Mouse (Mus musculus) adrenal gland, postnatal 0 days (tissue): Measurements from ENCODE around the gene Fam189a2. TPM values are rescaled to one million over a fixed set of nuclear protein-coding genes. Genes with fewer than 3 reads are reported as not detected.

Source experiments
- polyA plus RNA-seq: library from polyadenylated mRNA; unstranded; fragments of >200 nt; fragmentation: Nextera tagmentation; extraction: Ambion mirVana; gene quantifications from 2 replicates; pipeline ENCODE4 v1.2.1, GENCODE M21; 2015

Gene Fam189a2
- 3.8 and 4.6 TPM in 2 replicates for polyA plus RNA-seq

DNA sequence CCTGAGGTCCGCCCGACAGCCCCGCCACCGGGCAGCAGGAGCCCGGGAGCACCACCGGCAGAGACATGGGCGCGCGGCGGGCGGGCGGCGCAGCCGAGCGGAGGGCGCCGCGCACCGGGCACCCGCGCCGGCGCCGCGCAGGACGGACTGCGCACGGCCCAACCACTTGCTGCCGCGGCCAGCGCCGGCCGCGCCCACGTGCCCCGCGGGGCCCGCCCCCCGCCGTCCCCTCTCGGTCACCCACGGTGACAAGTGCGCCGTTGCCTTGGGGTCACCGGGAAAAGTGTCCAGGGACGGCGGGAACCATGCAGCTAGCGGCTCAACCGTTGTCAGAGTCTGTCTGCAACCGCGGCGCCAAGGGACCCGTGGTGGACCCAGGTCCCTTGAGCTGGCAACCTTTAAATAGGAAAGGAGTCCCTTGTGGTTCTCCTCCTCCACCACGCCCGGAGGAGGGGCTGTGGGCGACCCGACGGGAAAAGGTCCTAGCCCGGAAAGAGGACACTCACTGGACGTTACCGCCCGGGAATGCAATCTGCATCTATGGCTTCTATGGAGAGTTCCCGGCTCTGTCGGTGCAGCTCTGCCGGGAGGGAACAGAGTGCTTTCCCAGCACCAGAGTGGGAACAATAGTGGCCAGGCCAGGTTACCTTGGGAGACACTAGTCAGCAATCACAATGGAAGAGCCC lies at the start of gene Fam189a2:
Fam189a2 (minus strand) TSS at position 149 of the 686 bp plus-strand sequence.

Other genes starting within 250 kb of the Fam189a2 start
- gene Tjp2, start 194.0 kb upstream of the Fam189a2 start, polyA plus RNA-seq, result 7.3 and 8.1 TPM in 2 replicates
- 47.8 and 53.7 TPM in 2 replicates for gene Fxn, start 249.6 kb upstream of the Fam189a2 start, polyA plus RNA-seq